Mouse (Mus musculus) forebrain, embryonic 11.5 days (tissue): ENCODE data around the gene Map3k10. TPM values are rescaled to one million over a fixed set of nuclear protein-coding genes. Genes with fewer than 3 reads are reported as not detected.
"Not testable (repeated sequence)": the region's sequence is repeated elsewhere in the genome, so short reads cannot be mapped to it uniquely, and the experiment has no call there.

Source experiments
- ATAC-seq: fragments of 200-750 bp; cut with Nextera tagmentation; replicated peaks from 2 replicates; pipeline ENCODE4 v1.8.0; 2017; ENCODE audit warnings: moderate TSS enrichment; ENCODE audit not compliant: low FRiP score
- DNase-seq: peaks from one replicate; pipeline ENCODE4 v3.0.0-alpha.2; 2017; ENCODE audit warnings: low spot score
- H3K27ac ChIP-seq: fragments of 300-500 bp; sonication (generic); 2 replicates; pipeline ENCODE4 v1.5.1; 2014; ENCODE audit warnings: low read depth, low read length
- H3K27me3 ChIP-seq: fragments of 300-500 bp; sonication (generic); 2 replicates; pipeline ENCODE4 v1.6.1; 2014; ENCODE audit warnings: mild to moderate bottlenecking, low read length, mixed read lengths; ENCODE audit not compliant: control insufficient read depth, insufficient read depth
- H3K36me3 ChIP-seq: fragments of 300-500 bp; sonication (generic); 2 replicates; pipeline ENCODE4 v1.6.1; 2014; ENCODE audit warnings: mild to moderate bottlenecking, low read length, moderate library complexity, mixed read lengths; ENCODE audit not compliant: control insufficient read depth, insufficient read depth
- H3K4me1 ChIP-seq: fragments of 300-500 bp; sonication (generic); replicated peaks from 2 replicates; pipeline ENCODE4 v1.6.1; 2014; ENCODE audit warnings: low read length, mixed read lengths; ENCODE audit not compliant: control insufficient read depth, insufficient read depth
- H3K4me2 ChIP-seq: fragments of 300-500 bp; sonication (generic); 2 replicates; pipeline ENCODE4 v1.6.1; 2014; ENCODE audit warnings: low read depth, mild to moderate bottlenecking, low read length, moderate library complexity, mixed read lengths; ENCODE audit not compliant: severe bottlenecking
- H3K4me3 ChIP-seq: fragments of 300-500 bp; sonication (generic); 2 replicates; pipeline ENCODE4 v1.5.1; 2014; ENCODE audit warnings: low read depth, low read length
- H3K9ac ChIP-seq: fragments of 300-500 bp; sonication (generic); 2 replicates; pipeline ENCODE4 v1.6.1; 2014; ENCODE audit warnings: low read length
- H3K9me3 ChIP-seq: fragments of 300-500 bp; sonication (generic); 2 replicates; pipeline ENCODE4 v1.6.1; 2016; ENCODE audit warnings: low read length, mixed read lengths; ENCODE audit not compliant: control insufficient read depth
- WGBS: fragments of 180-500 bp; shearing (Covaris S2); extraction: QIAGEN DNeasy Blood & Tissue Kit; methylation state at CpG from one replicate; pipeline ENCODE4 v1.1.7; 2014; 5-methylcytosine and 5-hydroxymethylcytosine counted together
- polyA plus RNA-seq: library from polyadenylated mRNA; unstranded; fragments of >200 nt; fragmentation: Nextera tagmentation; extraction: Ambion mirVana; gene quantifications from 2 replicates; pipeline ENCODE4 v1.2.1, GENCODE M21; 2014

The Map3k10 gene
- polyA plus RNA-seq, 1 experiment from 2014 or later, result 10.3 TPM

GRCm38 (mm10) chr7:27647281-27648002 lies 27.0 kb downstream of the Map3k10 start:
- Histone ChIP-seq H3K9ac (no peak overlapping the region), H3K9me3 (no peaks in the 10 kb centered on the region), H3K27me3 (no peaks in the 10 kb centered on the region), H3K4me2 (no peak overlapping the region), H3K36me3 (no peaks in the 10 kb centered on the region), H3K27ac (no peak overlapping the region), H3K4me1 (no peaks in the 10 kb centered on the region), H3K4me3 (no peak overlapping the region)
- 84% methylated on average over 6 of the region's 6 CpGs for WGBS
- ATAC-seq (no peak), DNase-seq (no peak)

DNA sequence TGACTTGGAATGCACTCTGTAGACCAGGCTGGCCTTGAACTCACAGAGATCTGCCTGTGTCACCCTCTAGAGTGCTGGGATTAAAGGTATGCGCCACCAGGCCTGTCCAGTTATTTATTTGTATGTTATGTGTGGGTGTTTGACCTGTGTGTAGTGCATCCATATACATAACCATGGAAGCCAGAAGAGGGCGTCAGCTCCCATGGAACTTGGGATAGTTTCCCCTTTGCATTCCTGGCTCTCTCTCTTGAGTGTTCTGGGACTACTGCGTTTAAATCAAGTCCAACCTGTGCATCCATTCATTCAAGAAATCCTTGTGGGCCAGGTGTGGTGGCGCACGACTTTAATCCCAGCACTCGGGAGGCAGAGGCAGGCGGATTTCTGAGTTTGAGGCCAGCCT lies 27.9 kb downstream of the Map3k10 start:
- H3K9me3 ChIP-seq, result no peaks in the 10 kb centered on the region
- DNase-seq (no peak), ATAC-seq (no peak)
- no peak overlapping the region for H3K4me2 ChIP-seq
- no peaks in the 10 kb centered on the region for H3K36me3 ChIP-seq
- no peak overlapping the region for H3K9ac ChIP-seq
- 89% methylated on average over 7 of the region's 7 CpGs for WGBS
- no peak overlapping the region for H3K4me3 ChIP-seq
- H3K4me1 ChIP-seq, result no peaks in the 10 kb centered on the region
- no peaks in the 10 kb centered on the region for H3K27me3 ChIP-seq
- no peak overlapping the region for H3K27ac ChIP-seq

GRCm38 (mm10) chr7:27644471-27644870 lies 29.9 kb downstream of the Map3k10 start:
- H3K9ac ChIP-seq, result no peak overlapping the region
- no peaks in the 10 kb centered on the region for H3K4me1 ChIP-seq
- no peaks in the 10 kb centered on the region for H3K9me3 ChIP-seq
- WGBS, result 48% methylated on average over 1 of the region's 1 CpGs
- no peaks in the 10 kb centered on the region for H3K36me3 ChIP-seq
- no peak overlapping the region for H3K4me2 ChIP-seq
- no peaks in the 10 kb centered on the region for H3K27me3 ChIP-seq
- no peak overlapping the region for H3K27ac ChIP-seq
- H3K4me3 ChIP-seq, result no peak overlapping the region
- ATAC-seq (no peak), DNase-seq (no peak)

DNA sequence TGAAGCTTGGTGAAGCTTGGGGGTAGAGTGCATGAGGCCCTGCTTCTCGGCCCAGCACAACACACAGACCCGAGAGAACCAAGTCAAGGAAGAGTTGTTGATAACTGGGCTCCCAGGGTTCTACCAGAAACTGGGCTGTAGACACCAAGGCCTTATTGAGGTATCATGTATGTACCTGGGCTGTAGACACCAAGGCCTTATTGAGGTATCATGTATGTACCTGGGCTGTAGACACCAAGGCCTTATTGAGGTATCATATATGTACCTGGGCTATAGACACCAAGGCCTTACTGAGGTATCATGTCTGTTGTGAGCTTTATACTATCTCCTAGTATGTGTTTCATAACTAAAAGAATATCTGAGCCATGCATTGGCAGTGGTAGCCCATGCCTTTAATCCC lies 39.3 kb downstream of the Map3k10 start:
- not testable (repeated sequence) for H3K4me2 ChIP-seq, ATAC-seq, H3K4me3 ChIP-seq, H3K27me3 ChIP-seq, DNase-seq, H3K27ac ChIP-seq, H3K36me3 ChIP-seq, H3K9me3 ChIP-seq, H3K4me1 ChIP-seq, H3K9ac ChIP-seq
- 95% methylated on average over 2 of the region's 2 CpGs for WGBS

GRCm38 (mm10) chr7:27634691-27635090 lies 39.7 kb downstream of the Map3k10 start:
- Histone ChIP-seq H3K9ac (no peak overlapping the region), H3K4me3 (no peak overlapping the region), H3K36me3 (no peaks in the 10 kb centered on the region; the same call in 1 of the 2 replicates), H3K27ac (no peak overlapping the region), H3K4me1 (no peaks in the 10 kb centered on the region), H3K4me2 (no peak overlapping the region), H3K27me3 (no peaks in the 10 kb centered on the region), H3K9me3 (no peaks in the 10 kb centered on the region)
- WGBS, result 96% methylated on average over 6 of the region's 6 CpGs
- DNase-seq (no peak), ATAC-seq (no peak)

- no peak overlapping the region for H3K4me3 ChIP-seq
- H3K27ac ChIP-seq, result no peak overlapping the region
- H3K9me3 ChIP-seq, result no peaks in the 10 kb centered on the region
- H3K27me3 ChIP-seq, result no peaks in the 10 kb centered on the region
- ATAC-seq, result no peak
- 93% methylated on average over 6 of the region's 6 CpGs for WGBS
- no peak overlapping the region for H3K4me2 ChIP-seq
- H3K36me3 ChIP-seq, result peaks cover 2% of the 10 kb centered on the region; the same call in 1 of the 2 replicates
- no peak overlapping the region for H3K9ac ChIP-seq
- DNase-seq, result no peak
- no peaks in the 10 kb centered on the region for H3K4me1 ChIP-seq
Observed at GRCm38 (mm10) chr7:27633166-27633565, 41.2 kb downstream of the Map3k10 start.

DNA sequence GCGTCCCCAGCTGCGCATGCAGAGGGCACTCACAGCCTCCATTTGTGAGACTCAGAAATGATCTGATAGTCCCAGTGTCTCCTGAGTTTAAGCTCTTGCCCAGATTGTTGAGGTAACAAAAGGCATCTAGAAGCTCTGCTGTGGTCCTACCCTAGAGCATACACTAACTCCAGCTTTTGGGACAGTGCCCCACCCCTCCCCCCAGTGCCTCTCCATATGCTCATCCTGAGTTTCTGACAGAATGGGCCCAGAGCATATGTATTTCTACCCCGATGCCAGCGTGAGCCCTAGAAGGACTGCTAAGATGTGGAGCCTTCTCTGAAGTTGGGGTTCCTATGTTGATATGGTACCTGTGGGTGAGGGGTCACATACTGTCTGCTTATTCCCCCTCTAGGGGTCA lies 43.0 kb downstream of the Map3k10 start:
- no peak for DNase-seq
- Histone ChIP-seq H3K27me3 (no peaks in the 10 kb centered on the region), H3K27ac (no peak overlapping the region), H3K36me3 (peaks cover 2% of the 10 kb centered on the region; the same call in 1 of the 2 replicates), H3K4me2 (no peak overlapping the region), H3K4me1 (no peaks in the 10 kb centered on the region), H3K9me3 (no peaks in the 10 kb centered on the region), H3K9ac (no peak overlapping the region), H3K4me3 (no peak overlapping the region)
- WGBS, result 93% methylated on average over 4 of the region's 4 CpGs
- ATAC-seq, result no peak

- not testable (repeated sequence) for H3K9ac ChIP-seq, DNase-seq, H3K27me3 ChIP-seq, ATAC-seq, H3K4me2 ChIP-seq, H3K4me1 ChIP-seq, H3K27ac ChIP-seq, H3K36me3 ChIP-seq, H3K9me3 ChIP-seq, H3K4me3 ChIP-seq
- WGBS, result 93% methylated on average over 7 of the region's 7 CpGs
Observed at GRCm38 (mm10) chr7:27628816-27629215, 45.6 kb downstream of the Map3k10 start.

DNA sequence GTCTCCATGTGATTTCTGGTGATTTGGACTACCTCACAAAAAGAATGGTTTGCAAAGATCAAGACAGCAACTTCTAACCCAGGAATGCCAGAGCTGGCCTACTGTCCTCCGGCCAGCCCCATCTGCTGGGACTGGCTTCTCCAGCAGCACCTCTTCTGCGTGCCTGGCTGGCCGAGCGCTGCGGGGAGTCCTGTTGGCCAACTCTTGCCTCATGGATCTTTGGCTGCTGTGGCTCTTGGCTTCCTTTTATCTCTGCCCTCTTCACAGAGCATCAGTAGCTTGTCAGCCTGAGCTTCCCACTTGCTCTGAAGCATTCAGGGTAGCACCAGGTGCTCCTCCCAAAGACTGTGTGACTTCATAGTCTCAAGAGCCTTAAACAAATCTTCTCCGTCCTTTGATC lies 46.2 kb downstream of the Map3k10 start:
- H3K4me2 ChIP-seq, result no peak overlapping the region
- no peaks in the 10 kb centered on the region for H3K9me3 ChIP-seq
- no peaks in the 10 kb centered on the region for H3K4me1 ChIP-seq
- no peak overlapping the region for H3K9ac ChIP-seq
- DNase-seq (no peak), ATAC-seq (no peak)
- H3K27me3 ChIP-seq, result no peaks in the 10 kb centered on the region
- WGBS, result 95% methylated on average over 6 of the region's 6 CpGs
- no peak overlapping the region for H3K4me3 ChIP-seq
- peaks cover 2% of the 10 kb centered on the region for H3K36me3 ChIP-seq
- no peak overlapping the region for H3K27ac ChIP-seq
